ENCODE assay signal across 30 mouse cellular contexts in genomic region chr15:98901530-98901929, GRCm38 (mm10). TPM values are rescaled to one million over a fixed set of nuclear protein-coding genes. Genes with fewer than 3 reads are reported as not detected.
A peak's percentile ranks its signal among the peaks of the same experiment; 100 is the strongest.
DNase-seq lines count a peak whose midpoint lies in the region; ATAC-seq and TF ChIP-seq lines count a peak whose summit lies in the region.
"Had no signal": no experiment of that assay in that cellular context is flagged by ENCODE, and none has a peak within 500 bp of the region (broad histone marks: within the 10 kb centered on the region; RNA-seq: fewer than 3 reads in every experiment).

No protein-coding gene starts in this region.

- no peaks in the 10 kb centered on the region for H3K79me2 ChIP-seq in MEL (ENCODE audit: control insufficient read depth, insufficient read depth, low read length, poor library complexity)

- no peak for ATAC-seq in kidney, postnatal 0 days (replicated peaks; ENCODE audit: low FRiP score, low read depth)
- ATAC-seq in liver, embryonic 14.5 days (ENCODE audit: insufficient read depth): no peak
- ATAC-seq in liver, embryonic 11.5 days (replicated peaks; ENCODE audit: low FRiP score): no peak
- ATAC-seq: activated CD4-positive, CD25-positive, alpha-beta regulatory T cell, adult 4 months; forebrain, embryonic 15.5 days; inflammation-experienced regulatory T-cells, adult 6 months; intestine, embryonic 16.5 days had no signal

- peaks cover 22% of the 10 kb centered on the region for H3K27me3 ChIP-seq in kidney, postnatal 0 days (ENCODE audit: insufficient read depth, low read length)
- H3K27me3 ChIP-seq in liver, embryonic 14.5 days (ENCODE audit: control insufficient read depth, insufficient read depth, low read length): peaks cover 39% of the 10 kb centered on the region
- peaks cover 32% of the 10 kb centered on the region for H3K27me3 ChIP-seq in liver, embryonic 11.5 days (replicated peaks; ENCODE audit: control insufficient read depth, insufficient read depth, low read length)
- peaks cover 0 to 3% of the 10 kb centered on the region in 2 experiments; a peak in 2 of 4 replicates for H3K27me3 ChIP-seq in MEL (ENCODE audit: control insufficient read depth in 1 of 2, insufficient read depth in 2 of 2, low read length in 2 of 2)

- no peak for DNase-seq in gastrocnemius, adult 2 months
- no peak for DNase-seq in gastrocnemius, postnatal 10 days
- no peak for DNase-seq in kidney, postnatal 0 days (ENCODE audit: low spot score)
- DNase-seq in kidney, postnatal 36 days: no peak
- no peak for DNase-seq in liver, embryonic 14.5 days (ENCODE audit: low read depth in 3 of 3, low spot score in 3 of 3)
- no peak for DNase-seq in liver, embryonic 11.5 days (ENCODE audit: low spot score)
- DNase-seq in MEL (ENCODE audit: low read depth, low spot score): peak; percentile 34
- DNase-seq in embryo, embryonic 10.5 days (ENCODE audit: low spot score): no peak
- DNase-seq: adrenal gland, postnatal 10 days; adrenal gland, postnatal 36 days; cerebellum, adult 11 months; cerebellum, adult 2 months; cerebellum, adult 9-11 months; cerebellum, postnatal 25 days; embryo, embryonic 11 days; gastrocnemius, postnatal 25 days; heart, adult 18-20 months had no signal

- peaks cover 11% of the 10 kb centered on the region for H3K36me3 ChIP-seq in kidney, postnatal 0 days (ENCODE audit: insufficient read depth, low read length)
- H3K36me3 ChIP-seq in liver, embryonic 14.5 days (replicated peaks; ENCODE audit: control insufficient read depth, insufficient read depth, low read depth): no peaks in the 10 kb centered on the region
- H3K36me3 ChIP-seq in liver, embryonic 11.5 days (ENCODE audit: control insufficient read depth, insufficient read depth, low read length): peaks cover 4% of the 10 kb centered on the region
- H3K36me3 ChIP-seq in MEL (ENCODE audit: control insufficient read depth in 1 of 2, insufficient read depth in 2 of 2, low read length in 2 of 2): no peaks in the 10 kb centered on the region

- peak; percentile 29 for TF ChIP-seq RAD21 in MEL (IDR thresholded peaks at IDR 0.05; ENCODE audit: low read depth, low read length)

- TF ChIP-seq CTCF in gastrocnemius, adult 2 months (IDR thresholded peaks at IDR 0.05): peak; percentile 16; the same call in 1 of the 2 replicates
- TF ChIP-seq CTCF in kidney, postnatal 0 days (IDR thresholded peaks at IDR 0.05; ENCODE audit: low read depth): peak; percentile 30
- 0 out of 2 replicates have a peak, but pooled peaks have one; percentile 14 for TF ChIP-seq CTCF in liver, embryonic 14.5 days (IDR thresholded peaks at IDR 0.05; ENCODE audit: low read depth)
- peak in 2 of 3 experiments; percentile 36 to 62; a peak in 4 of 6 replicates for TF ChIP-seq CTCF in MEL (IDR thresholded peaks at IDR 0.05 in 2 of 3, conservative IDR thresholded peaks at IDR 0.05 in 1 of 3; ENCODE audit: control insufficient read depth in 1 of 3, insufficient read depth in 1 of 3, low read depth in 2 of 3, low read length in 3 of 3, poor library complexity in 1 of 3, severe bottlenecking in 1 of 3)

- no peak for TF ChIP-seq EP300 in liver, embryonic 14.5 days (IDR thresholded peaks at IDR 0.05; ENCODE audit: low read depth)
- TF ChIP-seq EP300 in MEL (IDR thresholded peaks at IDR 0.05; ENCODE audit: low read depth in 1 of 2, low read length in 2 of 2): no peak

- intact Hi-C loops in gastrocnemius, adult 2 months (cut with DNase I): no loop called here

- H3K4me1 ChIP-seq in kidney, postnatal 0 days (replicated peaks; ENCODE audit: insufficient read depth, low read length): peaks cover 10% of the 10 kb centered on the region
- peaks cover 0 to 2% of the 10 kb centered on the region in 2 experiments; a peak in 1 of 4 replicates for H3K4me1 ChIP-seq in liver, embryonic 14.5 days (replicated peaks; ENCODE audit: control insufficient read depth in 2 of 2, insufficient read depth in 2 of 2, low read length in 1 of 2)
- peaks cover 16% of the 10 kb centered on the region for H3K4me1 ChIP-seq in liver, embryonic 11.5 days (replicated peaks; ENCODE audit: control insufficient read depth, insufficient read depth, low read length)
- no peaks in the 10 kb centered on the region for H3K4me1 ChIP-seq in MEL (ENCODE audit: control insufficient read depth in 1 of 2, insufficient read depth in 2 of 2, low read length in 2 of 2)

- no peak overlapping the region for H3K27ac ChIP-seq in gastrocnemius, adult 2 months
- H3K27ac ChIP-seq in kidney, postnatal 0 days: no peak overlapping the region
- H3K27ac ChIP-seq in liver, embryonic 14.5 days: no peak overlapping the region
- H3K27ac ChIP-seq in liver, embryonic 11.5 days (ENCODE audit: low read depth, low read length): no peak overlapping the region
- H3K27ac ChIP-seq in MEL (ENCODE audit: control insufficient read depth, low read depth, low read length): no peak overlapping the region
- H3K27ac ChIP-seq: embryonic facial prominence, embryonic 10.5 days; embryonic facial prominence, embryonic 13.5 days; forebrain, embryonic 12.5 days; forebrain, embryonic 15.5 days; hindbrain, embryonic 12.5 days; hindbrain, embryonic 15.5 days had no signal

- no peak overlapping the region for H3K9ac ChIP-seq in kidney, postnatal 0 days (ENCODE audit: low read depth, low read length)
- no peak overlapping the region for H3K9ac ChIP-seq in liver, embryonic 14.5 days (replicated peaks)
- H3K9ac ChIP-seq in liver, embryonic 11.5 days (ENCODE audit: low read depth, low read length): no peak overlapping the region
- H3K9ac ChIP-seq in MEL (ENCODE audit: control insufficient read depth, low read depth, low read length, poor library complexity, severe bottlenecking): no peak overlapping the region
- H3K9ac ChIP-seq: embryonic facial prominence, embryonic 13.5 days; forebrain, embryonic 12.5 days; forebrain, embryonic 15.5 days; hindbrain, embryonic 12.5 days; hindbrain, embryonic 15.5 days had no signal

- WGBS in kidney, postnatal 0 days: 73% methylated on average over 1 of the region's 1 CpGs
- WGBS in liver, embryonic 14.5 days (ENCODE audit: insufficient replicate concordance): 28% methylated on average over 1 of the region's 1 CpGs
- 46% methylated on average over 1 of the region's 1 CpGs for WGBS in liver, embryonic 11.5 days

- H3K4me3 ChIP-seq in gastrocnemius, adult 2 months: no peak overlapping the region
- no peak overlapping the region for H3K4me3 ChIP-seq in kidney, postnatal 0 days (replicated peaks; ENCODE audit: low read depth, low read length)
- no peak overlapping the region for H3K4me3 ChIP-seq in liver, embryonic 14.5 days (ENCODE audit: insufficient read depth in 1 of 2, low read depth in 2 of 2, low read length in 2 of 2)
- no peak overlapping the region for H3K4me3 ChIP-seq in liver, embryonic 11.5 days (ENCODE audit: low read depth, low read length)
- H3K4me3 ChIP-seq in MEL (ENCODE audit: control insufficient read depth in 1 of 2, insufficient read depth in 1 of 2, low read depth in 2 of 2, low read length in 2 of 2): no peak overlapping the region
- H3K4me3 ChIP-seq: embryonic facial prominence, embryonic 10.5 days; embryonic facial prominence, embryonic 13.5 days; erythroblast, embryonic 14.5 days; forebrain, embryonic 12.5 days; forebrain, embryonic 15.5 days; hindbrain, embryonic 12.5 days; hindbrain, embryonic 15.5 days had no signal

- no peak overlapping the region for H3K4me2 ChIP-seq in kidney, postnatal 0 days (ENCODE audit: low read length)
- H3K4me2 ChIP-seq in liver, embryonic 14.5 days (ENCODE audit: low read depth): no peak overlapping the region
- H3K4me2 ChIP-seq in liver, embryonic 11.5 days: no peak overlapping the region
- H3K4me2 ChIP-seq: embryonic facial prominence, embryonic 13.5 days; forebrain, embryonic 12.5 days; forebrain, embryonic 15.5 days; heart, embryonic 11.5 days; hindbrain, embryonic 12.5 days; hindbrain, embryonic 15.5 days had no signal

- no peaks in the 10 kb centered on the region for H3K9me3 ChIP-seq in kidney, postnatal 0 days (replicated peaks; ENCODE audit: low read length)
- no peaks in the 10 kb centered on the region for H3K9me3 ChIP-seq in liver, embryonic 14.5 days (ENCODE audit: control insufficient read depth, low read length)
- no peaks in the 10 kb centered on the region for H3K9me3 ChIP-seq in liver, embryonic 11.5 days (ENCODE audit: control insufficient read depth, low read length)
- no peaks in the 10 kb centered on the region for H3K9me3 ChIP-seq in MEL (replicated peaks; ENCODE audit: insufficient read depth, low read length)
- H3K9me3 ChIP-seq: embryonic facial prominence, embryonic 10.5 days; embryonic facial prominence, embryonic 13.5 days; forebrain, embryonic 12.5 days; forebrain, embryonic 15.5 days; hindbrain, embryonic 12.5 days; hindbrain, embryonic 15.5 days had no signal

- TF ChIP-seq POLR2A in MEL (IDR thresholded peaks at IDR 0.05; ENCODE audit: control insufficient read depth in 1 of 2, insufficient read depth in 1 of 2, low read depth in 1 of 2, low read length in 2 of 2, poor library complexity in 1 of 2): no peak

RNA-seq across cellular contexts. Expression of gene Dhh, which starts 3.2 kb away (rescaled TPM):
- under 1 TPM; 0.81 to 0.82 TPM for total RNA-seq in gastrocnemius, adult 2 months (2021)
- total RNA-seq in gastrocnemius, postnatal 10 days (2021): 1 to 10 TPM; 3.6 to 4.0 TPM
- 2.6 and 2.9 TPM in 2 replicates for polyA plus RNA-seq in kidney, postnatal 0 days (2015; fragmentation: Nextera tagmentation; extraction: Ambion mirVana)
- polyA plus RNA-seq in liver, embryonic 14.5 days (2012; rRNA removed): 0.04 and 0.08 TPM in 2 replicates
- 0.09 TPM in 1 of 2 replicates, not detected in the other for polyA plus RNA-seq in liver, embryonic 14.5 days (2014; fragmentation: Nextera tagmentation; extraction: Ambion mirVana)
- 0.37 and 0.45 TPM in 2 replicates for polyA plus RNA-seq in liver, embryonic 11.5 days (2014; fragmentation: Nextera tagmentation; extraction: Ambion mirVana)
- total RNA-seq in MEL (2012; rRNA removed): 0.12 TPM in 1 of 2 replicates, not detected in the other
- polyA plus RNA-seq in MEL (2012; ENCODE audit: insufficient read depth in 1 of 2, insufficient read length in 2 of 2, low read depth in 1 of 2, low replicate concordance in 2 of 2, missing spikeins in 1 of 2): not detected
- total RNA-seq: common myeloid progenitor, adult 5-6 weeks; hematopoietic stem cell, adult 5-6 weeks had no signal
- polyA plus RNA-seq: erythroblast, embryonic 14.5 days had no signal

RNA-seq across cellular contexts. Expression of gene Rhebl1, which starts 7.2 kb away (rescaled TPM):
- total RNA-seq in gastrocnemius, adult 2 months (2021): 1 to 10 TPM in 1 of 2 experiments, under 1 TPM in 1; 0.92 to 2.2 TPM
- 1 to 10 TPM; 2.1 to 2.7 TPM for total RNA-seq in gastrocnemius, postnatal 10 days (2021)
- polyA plus RNA-seq in kidney, postnatal 0 days (2015; fragmentation: Nextera tagmentation; extraction: Ambion mirVana): 15.4 and 15.7 TPM in 2 replicates
- 2.3 and 2.5 TPM in 2 replicates for polyA plus RNA-seq in liver, embryonic 14.5 days (2012; rRNA removed)
- 2.9 and 3.2 TPM in 2 replicates for polyA plus RNA-seq in liver, embryonic 14.5 days (2014; fragmentation: Nextera tagmentation; extraction: Ambion mirVana)
- polyA plus RNA-seq in liver, embryonic 11.5 days (2014; fragmentation: Nextera tagmentation; extraction: Ambion mirVana): 6.7 and 7.4 TPM in 2 replicates
- 9.4 and 10.1 TPM in 2 replicates for total RNA-seq in MEL (2012; rRNA removed)
- polyA plus RNA-seq in MEL (2012; ENCODE audit: insufficient read depth in 1 of 2, insufficient read length in 2 of 2, low read depth in 1 of 2, low replicate concordance in 2 of 2, missing spikeins in 1 of 2): 10 to 100 TPM in 1 of 2 experiments, not detected in 1; 16.6 TPM

RNA-seq across cellular contexts. Expression of gene Lmbr1l, which starts 16.5 kb away (rescaled TPM):
- total RNA-seq in gastrocnemius, adult 2 months (2021): 1 to 10 TPM; 5.2 to 6.9 TPM
- 1 to 10 TPM; 8.1 to 9.9 TPM for total RNA-seq in gastrocnemius, postnatal 10 days (2021)
- polyA plus RNA-seq in kidney, postnatal 0 days (2015; fragmentation: Nextera tagmentation; extraction: Ambion mirVana): 11.6 and 13.0 TPM in 2 replicates
- polyA plus RNA-seq in liver, embryonic 14.5 days (2012; rRNA removed): 4.5 and 7.1 TPM in 2 replicates
- polyA plus RNA-seq in liver, embryonic 14.5 days (2014; fragmentation: Nextera tagmentation; extraction: Ambion mirVana): 0.34 and 0.70 TPM in 2 replicates
- 1.6 and 2.8 TPM in 2 replicates for polyA plus RNA-seq in liver, embryonic 11.5 days (2014; fragmentation: Nextera tagmentation; extraction: Ambion mirVana)
- total RNA-seq in MEL (2012; rRNA removed): 7.0 and 13.5 TPM in 2 replicates
- 10 to 100 TPM in 1 of 2 experiments, not detected in 1; 17.3 TPM for polyA plus RNA-seq in MEL (2012; ENCODE audit: insufficient read depth in 1 of 2, insufficient read length in 2 of 2, low read depth in 1 of 2, low replicate concordance in 2 of 2, missing spikeins in 1 of 2)

RNA-seq across cellular contexts. Expression of gene Kmt2d, which starts 30.5 kb away (rescaled TPM):
- 10 to 100 TPM; 53.6 to 56.3 TPM for total RNA-seq in gastrocnemius, adult 2 months (2021)
- 10 to 100 TPM; 46.9 to 59.9 TPM for total RNA-seq in gastrocnemius, postnatal 10 days (2021)
- polyA plus RNA-seq in kidney, postnatal 0 days (2015; fragmentation: Nextera tagmentation; extraction: Ambion mirVana): 6.4 and 8.3 TPM in 2 replicates
- 4.3 and 5.7 TPM in 2 replicates for polyA plus RNA-seq in liver, embryonic 14.5 days (2012; rRNA removed)
- 3.9 and 4.3 TPM in 2 replicates for polyA plus RNA-seq in liver, embryonic 14.5 days (2014; fragmentation: Nextera tagmentation; extraction: Ambion mirVana)
- 14.3 and 17.0 TPM in 2 replicates for polyA plus RNA-seq in liver, embryonic 11.5 days (2014; fragmentation: Nextera tagmentation; extraction: Ambion mirVana)
- total RNA-seq in MEL (2012; rRNA removed): 12.5 and 15.4 TPM in 2 replicates
- polyA plus RNA-seq in MEL (2012; ENCODE audit: insufficient read depth in 1 of 2, insufficient read length in 2 of 2, low read depth in 1 of 2, low replicate concordance in 2 of 2, missing spikeins in 1 of 2): 10 to 100 TPM; 42.0 to 47.7 TPM

RNA-seq across cellular contexts. Expression of gene Tuba1b, which starts 32.8 kb away (rescaled TPM):
- 10 to 100 TPM; 15.8 to 33.9 TPM for total RNA-seq in gastrocnemius, adult 2 months (2021)
- 100 to 1,000 TPM; 188 to 204 TPM for total RNA-seq in gastrocnemius, postnatal 10 days (2021)
- 903 and 1,010 TPM in 2 replicates for polyA plus RNA-seq in kidney, postnatal 0 days (2015; fragmentation: Nextera tagmentation; extraction: Ambion mirVana)
- 1,442 and 1,688 TPM in 2 replicates for polyA plus RNA-seq in liver, embryonic 14.5 days (2012; rRNA removed)
- 1,211 and 1,290 TPM in 2 replicates for polyA plus RNA-seq in liver, embryonic 14.5 days (2014; fragmentation: Nextera tagmentation; extraction: Ambion mirVana)
- 1,854 and 2,015 TPM in 2 replicates for polyA plus RNA-seq in liver, embryonic 11.5 days (2014; fragmentation: Nextera tagmentation; extraction: Ambion mirVana)
- total RNA-seq in MEL (2012; rRNA removed): 1,577 and 1,672 TPM in 2 replicates
- 1,000 to 10,000 TPM in 1 of 2 experiments, not detected in 1; 1,861 TPM for polyA plus RNA-seq in MEL (2012; ENCODE audit: insufficient read depth in 1 of 2, insufficient read length in 2 of 2, low read depth in 1 of 2, low replicate concordance in 2 of 2, missing spikeins in 1 of 2)
